Mouse (Mus musculus) liver, embryonic 12.5 days (tissue): ENCODE data around the gene Mtnr1a. TPM values are rescaled to one million over a fixed set of nuclear protein-coding genes. Genes with fewer than 3 reads are reported as not detected.

Source experiments
- ATAC-seq: fragments of 200-750 bp; cut with Nextera tagmentation; 2 replicates; pipeline ENCODE4 v1.8.0; 2017; ENCODE audit warnings: moderate number of reproducible peaks, mild to moderate bottlenecking, moderate library complexity
- H3K27ac ChIP-seq: fragments of 300-500 bp; sonication (generic); 2 replicates; pipeline ENCODE4 v1.5.1; 2016; ENCODE audit warnings: mild to moderate bottlenecking
- H3K27me3 ChIP-seq: fragments of 300-500 bp; sonication (generic); replicated peaks from 2 replicates; pipeline ENCODE4 v1.6.1; 2016; ENCODE audit warnings: mild to moderate bottlenecking, moderate library complexity
- H3K36me3 ChIP-seq: fragments of 300-500 bp; sonication (generic); 2 replicates; pipeline ENCODE4 v1.6.1; 2016; ENCODE audit warnings: mild to moderate bottlenecking, moderate library complexity
- H3K4me1 ChIP-seq: fragments of 300-500 bp; sonication (generic); 2 replicates; pipeline ENCODE4 v1.6.1; 2016
- H3K4me2 ChIP-seq: fragments of 300-500 bp; sonication (generic); 2 replicates; pipeline ENCODE4 v1.6.1; 2016; ENCODE audit warnings: mild to moderate bottlenecking, moderate library complexity
- H3K4me3 ChIP-seq: fragments of 300-500 bp; sonication (generic); 2 replicates; pipeline ENCODE4 v1.5.1; 2016; ENCODE audit warnings: mild to moderate bottlenecking, moderate library complexity
- H3K9ac ChIP-seq: fragments of 300-500 bp; sonication (generic); 2 replicates; pipeline ENCODE4 v1.6.1; 2016; ENCODE audit warnings: mild to moderate bottlenecking, moderate library complexity
- H3K9me3 ChIP-seq: fragments of 300-500 bp; sonication (generic); replicated peaks from 2 replicates; pipeline ENCODE4 v1.6.1; 2016; ENCODE audit warnings: mild to moderate bottlenecking, moderate library complexity
- WGBS: fragments of 180-500 bp; shearing (Covaris S2); methylation state at CpG from one replicate; pipeline ENCODE4 v1.1.7; 2016; ENCODE audit not compliant: insufficient replicate concordance; 5-methylcytosine and 5-hydroxymethylcytosine counted together
- polyA plus RNA-seq: library from polyadenylated mRNA; unstranded; fragments of >200 nt; fragmentation: Nextera tagmentation; extraction: Ambion mirVana; gene quantifications from 2 replicates; pipeline ENCODE4 v1.2.1, GENCODE M21; 2016

The Mtnr1a gene
- polyA plus RNA-seq, 1 experiment from 2014 or later: not detected

- no peak overlapping the region for H3K4me3 ChIP-seq
- 32% methylated on average over 5 of the region's 5 CpGs for WGBS
- no peak overlapping the region for H3K9ac ChIP-seq
- H3K27ac ChIP-seq: no peak overlapping the region
- H3K9me3 ChIP-seq: no peaks in the 10 kb centered on the region
- no peaks in the 10 kb centered on the region for H3K36me3 ChIP-seq
- H3K4me2 ChIP-seq: no peak overlapping the region
- no peaks in the 10 kb centered on the region for H3K4me1 ChIP-seq
- peaks cover 19% of the 10 kb centered on the region for H3K27me3 ChIP-seq
- no peak for ATAC-seq
Measured at GRCm38 (mm10) chr8:45110813-45111104, 41.8 kb downstream of the Mtnr1a start.

- Histone ChIP-seq H3K27ac (no peak overlapping the region), H3K4me2 (no peak overlapping the region), H3K27me3 (peaks cover 19% of the 10 kb centered on the region), H3K4me1 (no peaks in the 10 kb centered on the region), H3K9ac (no peak overlapping the region), H3K36me3 (no peaks in the 10 kb centered on the region), H3K9me3 (no peaks in the 10 kb centered on the region), H3K4me3 (no peak overlapping the region)
- WGBS: 45% methylated on average over 5 of the region's 5 CpGs
- ATAC-seq: no peak
Measured at GRCm38 (mm10) chr8:45111820-45112219, 42.9 kb downstream of the Mtnr1a start.

- ATAC-seq: no peak
- Histone ChIP-seq H3K4me3 (no peak overlapping the region), H3K9ac (no peak overlapping the region), H3K4me1 (no peaks in the 10 kb centered on the region), H3K27me3 (no peaks in the 10 kb centered on the region), H3K27ac (no peak overlapping the region), H3K9me3 (no peaks in the 10 kb centered on the region), H3K4me2 (no peak overlapping the region), H3K36me3 (no peaks in the 10 kb centered on the region)
- 74% methylated on average over 3 of the region's 3 CpGs for WGBS
Measured at GRCm38 (mm10) chr8:45117588-45117987, 48.7 kb downstream of the Mtnr1a start.

GRCm38 (mm10) chr8:45125680-45126079 is 56.7 kb downstream of the Mtnr1a start:
- Histone ChIP-seq H3K27me3 (no peaks in the 10 kb centered on the region), H3K9me3 (no peaks in the 10 kb centered on the region), H3K9ac (no peak overlapping the region), H3K4me1 (no peaks in the 10 kb centered on the region), H3K4me3 (no peak overlapping the region), H3K4me2 (no peak overlapping the region), H3K27ac (no peak overlapping the region), H3K36me3 (no peaks in the 10 kb centered on the region)
- ATAC-seq: no peak
- 65% methylated on average over 5 of the region's 5 CpGs for WGBS

Other genes with a start within 250 kb of the Mtnr1a start
- 1.8 TPM in 2 replicates for gene Fat1, start 133.7 kb upstream of the Mtnr1a start, polyA plus RNA-seq
- 3.2 and 3.5 TPM in 2 replicates for gene F11, start 192.9 kb downstream of the Mtnr1a start, polyA plus RNA-seq
- gene Klkb1, start 225.7 kb downstream of the Mtnr1a start, polyA plus RNA-seq: 0.81 and 0.91 TPM in 2 replicates
- 1.3 and 1.8 TPM in 2 replicates for gene Gm45753, start 239.3 kb downstream of the Mtnr1a start, polyA plus RNA-seq